Mouse (Mus musculus): ENCODE results near the gene Anapc15.

DNA sequence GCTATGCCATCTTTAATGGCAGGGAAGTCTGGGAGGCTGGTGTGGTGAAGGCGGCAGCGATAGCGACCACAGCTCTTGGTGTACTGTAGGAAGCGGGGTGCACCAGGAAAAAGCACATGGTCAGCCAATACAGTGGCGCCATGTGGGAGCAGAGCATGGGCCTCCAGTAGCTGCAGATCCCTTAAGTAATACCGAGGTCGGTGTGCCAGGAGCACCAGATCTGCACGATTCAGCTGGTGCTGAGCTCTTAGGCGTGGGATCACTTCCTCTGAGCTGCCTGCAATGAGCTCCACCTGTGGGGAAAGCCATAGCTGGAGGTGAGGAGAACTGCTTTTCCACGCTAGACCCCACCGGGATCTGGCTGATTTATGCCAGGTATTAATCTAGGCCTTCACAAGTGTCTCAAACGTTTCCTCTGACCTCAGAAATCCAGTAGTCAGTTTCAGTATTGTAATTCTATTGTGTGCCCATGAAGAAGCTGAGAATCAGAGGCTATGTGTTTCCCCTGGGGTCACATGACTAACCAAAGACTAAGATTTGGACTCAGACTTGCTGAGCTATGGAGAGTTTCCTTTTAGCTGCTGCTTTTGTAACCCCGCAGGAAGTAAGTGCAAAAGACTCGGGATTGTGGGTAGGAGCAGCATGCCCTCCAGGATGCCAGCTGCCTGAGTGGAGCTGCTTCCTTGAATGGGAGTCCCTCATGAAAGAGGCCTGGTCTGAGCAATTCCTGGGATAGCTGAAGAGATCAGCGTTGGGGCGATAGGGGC lies 37.0 kb downstream of the Anapc15 start:
- no peak for TF ChIP-seq CTCF (IDR thresholded peaks at IDR 0.05; ENCODE audit: low read depth, low read length)
- TF ChIP-seq GATA2 (IDR thresholded peaks at IDR 0.05; ENCODE audit: borderline replicate concordance, low read depth, low read length), result no peak

Data from G1E (cell line).